Mouse (Mus musculus) ES-Bruce4 (cell line): ENCODE results near the gene Cacna1a.

Experiments used
- CTCF ChIP-seq: IDR thresholded peaks from one replicate; pipeline ENCODE4 v1.8.1; 2011; ENCODE audit warnings: low read depth, low read length
- EP300 ChIP-seq: IDR thresholded peaks from 2 replicates; pipeline ENCODE4 v1.6.1; 2011; ENCODE audit warnings: low read depth, low read length; ENCODE audit not compliant: insufficient read depth
- POLR2A ChIP-seq: IDR thresholded peaks from one replicate; pipeline ENCODE4 v1.8.1; 2011; ENCODE audit warnings: low read length; ENCODE audit not compliant: insufficient read depth

DNA sequence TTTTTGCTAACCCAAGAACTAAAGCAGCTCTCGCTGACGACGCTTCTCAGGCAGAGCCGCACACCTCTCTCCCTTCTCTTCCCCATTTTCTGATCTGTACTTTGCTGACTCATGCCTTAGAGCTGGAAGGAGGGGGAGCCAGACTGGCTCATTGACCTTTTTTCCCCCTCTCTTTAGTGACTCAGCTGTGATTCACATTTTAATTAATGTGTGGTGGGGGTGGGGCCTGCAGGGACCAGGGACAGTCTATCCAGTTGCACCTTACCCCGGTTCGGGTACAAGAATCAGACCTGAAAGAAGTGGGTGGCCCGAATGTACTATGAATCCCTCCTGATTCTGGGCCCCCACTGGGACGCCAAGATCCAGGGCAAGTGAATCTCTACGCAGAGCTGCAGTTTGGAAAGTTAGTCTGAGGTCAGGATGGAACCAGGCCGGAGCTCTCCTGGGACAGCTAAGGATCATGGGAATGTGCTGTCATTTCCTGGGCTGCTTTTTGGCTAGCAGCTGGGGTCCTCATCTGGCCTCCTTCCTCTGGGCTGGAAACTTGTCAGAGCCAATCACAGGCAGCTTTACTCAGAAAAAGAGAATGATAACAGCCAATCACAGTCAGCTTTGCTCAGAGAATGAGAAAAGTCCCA is 113.5 kb downstream of the Cacna1a start:
- TF ChIP-seq POLR2A, result peak; percentile 25
- peak; percentile 8; the same call in 1 of the 2 replicates for TF ChIP-seq EP300
- TF ChIP-seq CTCF, result no peak
